In the genomic region with DNA sequence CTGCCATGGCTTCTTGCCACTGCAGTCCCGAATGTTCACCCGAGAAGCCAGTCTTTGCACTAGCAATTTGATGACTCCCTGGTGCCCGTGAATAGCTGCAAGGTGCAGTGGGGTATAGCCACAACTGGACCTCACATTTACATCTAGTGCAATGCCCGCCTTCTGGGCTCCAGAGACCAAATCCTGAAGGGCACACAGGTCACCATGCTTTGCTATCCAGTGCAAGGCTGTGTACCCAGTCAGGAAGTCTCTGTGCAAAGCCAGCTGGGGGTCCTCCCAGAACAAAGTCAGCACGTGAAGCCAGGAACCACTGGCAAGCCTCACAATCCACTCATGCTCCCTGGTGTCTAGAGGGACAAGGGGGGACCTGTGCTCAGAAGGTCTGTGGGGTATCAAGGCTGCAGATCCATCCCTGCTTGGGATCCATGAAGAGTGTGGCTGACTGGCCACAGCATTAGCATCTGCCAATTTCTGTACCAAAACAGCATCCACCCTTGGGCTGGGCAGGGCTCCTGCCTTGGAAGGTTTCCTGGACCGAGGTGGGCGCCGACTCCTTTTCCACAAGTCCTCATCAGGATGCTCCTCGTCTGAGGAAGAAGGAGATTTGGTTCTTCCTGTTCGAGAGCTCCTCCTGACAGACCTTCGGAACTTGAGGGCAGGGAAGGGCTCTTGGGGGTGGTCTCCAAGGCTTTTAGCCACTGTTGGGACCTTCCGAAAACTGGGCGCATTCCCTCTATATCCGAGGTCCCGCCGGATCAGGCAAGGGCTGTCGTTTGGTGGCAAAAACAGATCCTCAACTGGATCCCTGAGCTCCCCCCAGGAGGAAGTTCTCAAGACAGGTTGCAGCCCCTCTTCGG, we compare ENCODE assay signal across 9 mouse cellular contexts. TPM values are rescaled to one million over a fixed set of nuclear protein-coding genes. Genes with fewer than 3 reads are reported as not detected.
DNase-seq lines count a peak whose midpoint lies in the region; ATAC-seq and TF ChIP-seq lines count a peak whose summit lies in the region.
"Had no signal": no experiment of that assay in that cellular context is flagged by ENCODE, and none has a peak within 500 bp of the region (broad histone marks: within the 10 kb centered on the region; RNA-seq: fewer than 3 reads in every experiment).

No protein-coding gene starts in this region.

- H3K9ac ChIP-seq in lung, postnatal 0 days (replicated peaks; ENCODE audit: low read depth): no peak overlapping the region
- H3K9ac ChIP-seq in intestine, embryonic 14.5 days (ENCODE audit: low read length): no peak overlapping the region

- no peak for TF ChIP-seq POLR2A in small intestine, adult 2 months (IDR thresholded peaks at IDR 0.05; ENCODE audit: low read depth, low read length)

- H3K9me3 ChIP-seq in lung, postnatal 0 days (ENCODE audit: low read length): no peaks in the 10 kb centered on the region
- no peaks in the 10 kb centered on the region for H3K9me3 ChIP-seq in intestine, embryonic 14.5 days (ENCODE audit: control insufficient read depth, low read length)

- no peak for TF ChIP-seq EP300 in lung, postnatal 0 days (IDR thresholded peaks at IDR 0.05)

- H3K27ac ChIP-seq in lung, postnatal 0 days (ENCODE audit: low read length): no peak overlapping the region
- no peak overlapping the region for H3K27ac ChIP-seq in intestine, embryonic 14.5 days (ENCODE audit: low read depth)
- peak overlapping the region; percentile 71; the same call in 1 of the 2 replicates for H3K27ac ChIP-seq in small intestine, adult 2 months (ENCODE audit: insufficient read depth, low read depth, low read length)

- peaks cover 14% of the 10 kb centered on the region; the same call in 1 of the 2 replicates for H3K27me3 ChIP-seq in lung, postnatal 0 days (replicated peaks; ENCODE audit: insufficient read depth, low read length)
- H3K27me3 ChIP-seq in intestine, embryonic 14.5 days (replicated peaks; ENCODE audit: control insufficient read depth, insufficient read depth, low read length): peaks cover 51% of the 10 kb centered on the region
- no peaks in the 10 kb centered on the region; the same call in 1 of the 2 replicates for H3K27me3 ChIP-seq in small intestine, adult 2 months (ENCODE audit: control insufficient read depth, insufficient read depth, low read length)

- ATAC-seq in lung, postnatal 0 days: no peak
- ATAC-seq in intestine, embryonic 14.5 days (replicated peaks; ENCODE audit: low FRiP score, low TSS enrichment, low read depth): no peak
- no peak for ATAC-seq in activated CD4-positive, CD25-positive, alpha-beta regulatory T cell, adult 4 months

- no peak for TF ChIP-seq CTCF in lung, postnatal 0 days (IDR thresholded peaks at IDR 0.05)
- no peak for TF ChIP-seq CTCF in small intestine, adult 2 months (IDR thresholded peaks at IDR 0.05; ENCODE audit: extremely low read depth, insufficient read length, insufficient replicate concordance, low read depth, low read length)

- H3K4me2 ChIP-seq in lung, postnatal 0 days (replicated peaks; ENCODE audit: low read depth, low read length): peak overlapping the region; percentile 69; the same call in 1 of the 2 replicates
- peak overlapping the region; percentile 90 for H3K4me2 ChIP-seq in intestine, embryonic 14.5 days (ENCODE audit: low read length)

- no peaks in the 10 kb centered on the region for H3K36me3 ChIP-seq in lung, postnatal 0 days (ENCODE audit: insufficient read depth, low read length)
- no peaks in the 10 kb centered on the region for H3K36me3 ChIP-seq in intestine, embryonic 14.5 days (ENCODE audit: control insufficient read depth, insufficient read depth, low read length)
- H3K36me3 ChIP-seq in small intestine, adult 2 months (ENCODE audit: control insufficient read depth, insufficient read depth, low read length): no peaks in the 10 kb centered on the region

- H3K4me3 ChIP-seq in lung, postnatal 0 days (ENCODE audit: low read depth, low read length): peak overlapping the region; percentile 48
- H3K4me3 ChIP-seq in intestine, embryonic 14.5 days (ENCODE audit: low read depth, low read length): peak overlapping the region; percentile 45; the same call in 1 of the 2 replicates
- peak overlapping the region; percentile 86 for H3K4me3 ChIP-seq in small intestine, adult 2 months (ENCODE audit: low read depth, low read length)

- WGBS in lung, postnatal 0 days: 51% methylated on average over 18 of the region's 18 CpGs
- 48% methylated on average over 18 of the region's 18 CpGs for WGBS in intestine, embryonic 14.5 days
- 53% methylated on average over 18 of the region's 18 CpGs for WGBS in small intestine, adult 2 months

- peak; percentile 84 for DNase-seq in heart, adult 11 months
- no peak for DNase-seq in heart, adult 18-20 months
- DNase-seq in lung, postnatal 0 days (ENCODE audit: low spot score): no peak
- no peak for DNase-seq in lung, adult 18-20 months
- DNase-seq in intestine, embryonic 14.5 days (ENCODE audit: low spot score): no peak
- no peak for DNase-seq in adrenal gland, postnatal 10 days
- DNase-seq: lung, postnatal 14 days had no signal

- H3K4me1 ChIP-seq in lung, postnatal 0 days (ENCODE audit: insufficient read depth, low read depth, low read length): 0 out of 2 replicates have a peak, but pooled peaks cover 4% of the 10 kb centered on the region
- peaks cover 10% of the 10 kb centered on the region for H3K4me1 ChIP-seq in intestine, embryonic 14.5 days (replicated peaks; ENCODE audit: control insufficient read depth, insufficient read depth, low read length)
- H3K4me1 ChIP-seq in small intestine, adult 2 months (ENCODE audit: control insufficient read depth, insufficient read depth, insufficient read length, low read length): peaks cover 8% of the 10 kb centered on the region

RNA-seq across cellular contexts. Expression of gene Sowahb, which starts 1.8 kb away (rescaled TPM):
- under 1 TPM; 0.07 to 0.08 TPM for total RNA-seq in heart, adult 18-20 months (2021)
- polyA plus RNA-seq in lung, postnatal 0 days (2015; fragmentation: Nextera tagmentation; extraction: Ambion mirVana): 1.2 and 1.3 TPM in 2 replicates
- polyA plus RNA-seq in intestine, embryonic 14.5 days (2014; fragmentation: Nextera tagmentation; extraction: Ambion mirVana): 3.3 and 3.9 TPM in 2 replicates
- polyA plus RNA-seq in small intestine, adult 2 months (2012; rRNA removed): 15.4 and 33.6 TPM in 2 replicates
- polyA plus RNA-seq in activated CD4-positive, CD25-positive, alpha-beta regulatory T cell, adult 4 months (2017; shearing (Covaris generic)): not detected
- 1 to 10 TPM in 1 of 2 experiments, under 1 TPM in 1; 0.48 to 1.4 TPM for total RNA-seq in adrenal gland, postnatal 10 days (2021)

RNA-seq across cellular contexts. Expression of gene Sept11, which starts 50.2 kb away (rescaled TPM):
- total RNA-seq in heart, adult 18-20 months (2021): 10 to 100 TPM; 26.9 to 27.3 TPM
- polyA plus RNA-seq in lung, postnatal 0 days (2015; fragmentation: Nextera tagmentation; extraction: Ambion mirVana): 49.1 and 58.6 TPM in 2 replicates
- 178 and 186 TPM in 2 replicates for polyA plus RNA-seq in intestine, embryonic 14.5 days (2014; fragmentation: Nextera tagmentation; extraction: Ambion mirVana)
- 7.0 and 12.9 TPM in 2 replicates for polyA plus RNA-seq in small intestine, adult 2 months (2012; rRNA removed)
- 10 to 100 TPM; 29.6 to 33.6 TPM for polyA plus RNA-seq in activated CD4-positive, CD25-positive, alpha-beta regulatory T cell, adult 4 months (2017; shearing (Covaris generic))
- total RNA-seq in adrenal gland, postnatal 10 days (2021): 10 to 100 TPM; 67.7 to 77.8 TPM
